Mouse (Mus musculus): ENCODE data around the gene Tnfsf10. TPM values are rescaled to one million over a fixed set of nuclear protein-coding genes. Genes with fewer than 3 reads are reported as not detected.
"Not testable (repeated sequence)": the region's sequence is repeated elsewhere in the genome, so short reads cannot be mapped to it uniquely, and the experiment has no call there.

Tnfsf10 gene
- 0.03 and 0.05 TPM in 2 replicates for polyA plus RNA-seq (2014; fragmentation: Nextera tagmentation; extraction: Ambion mirVana)

- Histone ChIP-seq H3K9me3 (ENCODE audit: control insufficient read depth, low read length) (no peaks in the 10 kb centered on the region), H3K27ac (ENCODE audit: low read depth, low read length) (no peak within 1 kb of the TSS), H3K4me2 (peak within 1 kb of the TSS; percentile 16), H3K4me1 (replicated peaks; ENCODE audit: control insufficient read depth, insufficient read depth, low read length) (no peaks in the 10 kb centered on the region), H3K36me3 (ENCODE audit: control insufficient read depth, insufficient read depth, low read length) (no peaks in the 10 kb centered on the region), H3K4me3 (ENCODE audit: low read depth, low read length) (no peak within 1 kb of the TSS), H3K27me3 (replicated peaks; ENCODE audit: control insufficient read depth, insufficient read depth, low read length) (no peaks in the 10 kb centered on the region), H3K9ac (ENCODE audit: low read depth, low read length) (no peak within 1 kb of the TSS)
- no peak for ATAC-seq (replicated peaks; ENCODE audit: low FRiP score)
- DNase-seq (ENCODE audit: low spot score) = no peak
- 63% methylated on average over 9 of the region's 9 CpGs for WGBS
Observed at GRCm38 (mm10) chr3:27316559-27317287, at the start of gene Tnfsf10. TSS of gene Tnfsf10 (plus strand) at chr3:27317028.

- no peaks in the 10 kb centered on the region for H3K27me3 ChIP-seq (replicated peaks; ENCODE audit: control insufficient read depth, insufficient read depth, low read length)
- no peaks in the 10 kb centered on the region for H3K4me1 ChIP-seq (replicated peaks; ENCODE audit: control insufficient read depth, insufficient read depth, low read length)
- H3K27ac ChIP-seq (ENCODE audit: low read depth, low read length) = no peak overlapping the region
- H3K36me3 ChIP-seq (ENCODE audit: control insufficient read depth, insufficient read depth, low read length) = no peaks in the 10 kb centered on the region
- no peak for ATAC-seq (replicated peaks; ENCODE audit: low FRiP score)
- no peak overlapping the region for H3K4me2 ChIP-seq
- no peak overlapping the region for H3K9ac ChIP-seq (ENCODE audit: low read depth, low read length)
- no peak overlapping the region for H3K4me3 ChIP-seq (ENCODE audit: low read depth, low read length)
- H3K9me3 ChIP-seq (ENCODE audit: control insufficient read depth, low read length) = no peaks in the 10 kb centered on the region
- WGBS = 74% methylated on average over 5 of the region's 5 CpGs
- no peak for DNase-seq (ENCODE audit: low spot score)
Observed at GRCm38 (mm10) chr3:27267327-27267726, 49.5 kb upstream of the Tnfsf10 start.

GRCm38 (mm10) chr3:27267887-27268286, 48.9 kb upstream of the Tnfsf10 start:
- H3K27ac ChIP-seq (ENCODE audit: low read depth, low read length) = no peak overlapping the region
- ATAC-seq (replicated peaks; ENCODE audit: low FRiP score) (no peak), DNase-seq (ENCODE audit: low spot score) (no peak)
- H3K4me2 ChIP-seq = no peak overlapping the region
- H3K4me3 ChIP-seq (ENCODE audit: low read depth, low read length) = no peak overlapping the region
- 62% methylated on average over 4 of the region's 4 CpGs for WGBS
- H3K4me1 ChIP-seq (replicated peaks; ENCODE audit: control insufficient read depth, insufficient read depth, low read length) = no peaks in the 10 kb centered on the region
- no peak overlapping the region for H3K9ac ChIP-seq (ENCODE audit: low read depth, low read length)
- no peaks in the 10 kb centered on the region for H3K36me3 ChIP-seq (ENCODE audit: control insufficient read depth, insufficient read depth, low read length)
- no peaks in the 10 kb centered on the region for H3K27me3 ChIP-seq (replicated peaks; ENCODE audit: control insufficient read depth, insufficient read depth, low read length)
- no peaks in the 10 kb centered on the region for H3K9me3 ChIP-seq (ENCODE audit: control insufficient read depth, low read length)

- WGBS = 77% methylated on average over 4 of the region's 4 CpGs
- DNase-seq (ENCODE audit: low spot score) (no peak), ATAC-seq (replicated peaks; ENCODE audit: low FRiP score) (no peak)
Observed at GRCm38 (mm10) chr3:27269151-27269550, 47.7 kb upstream of the Tnfsf10 start.

GRCm38 (mm10) chr3:27270160-27270962, 46.5 kb upstream of the Tnfsf10 start:
- Histone ChIP-seq H3K9ac (ENCODE audit: low read depth, low read length) (no peak overlapping the region), H3K9me3 (ENCODE audit: control insufficient read depth, low read length) (no peaks in the 10 kb centered on the region), H3K27me3 (replicated peaks; ENCODE audit: control insufficient read depth, insufficient read depth, low read length) (no peaks in the 10 kb centered on the region), H3K27ac (ENCODE audit: low read depth, low read length) (no peak overlapping the region), H3K4me1 (replicated peaks; ENCODE audit: control insufficient read depth, insufficient read depth, low read length) (no peaks in the 10 kb centered on the region), H3K4me2 (no peak overlapping the region), H3K36me3 (ENCODE audit: control insufficient read depth, insufficient read depth, low read length) (no peaks in the 10 kb centered on the region), H3K4me3 (ENCODE audit: low read depth, low read length) (no peak overlapping the region)
- ATAC-seq (replicated peaks; ENCODE audit: low FRiP score) = no peak
- WGBS = 30% methylated on average over 11 of the region's 11 CpGs
- no peak for DNase-seq (ENCODE audit: low spot score)

More at GRCm38 (mm10) chr3:27269151-27269550, 47.7 kb upstream of the Tnfsf10 start:
- Histone ChIP-seq H3K9ac (ENCODE audit: low read depth, low read length) (no peak overlapping the region), H3K27me3 (replicated peaks; ENCODE audit: control insufficient read depth, insufficient read depth, low read length) (no peaks in the 10 kb centered on the region), H3K9me3 (ENCODE audit: control insufficient read depth, low read length) (no peaks in the 10 kb centered on the region), H3K36me3 (ENCODE audit: control insufficient read depth, insufficient read depth, low read length) (no peaks in the 10 kb centered on the region), H3K4me3 (ENCODE audit: low read depth, low read length) (no peak overlapping the region), H3K4me1 (replicated peaks; ENCODE audit: control insufficient read depth, insufficient read depth, low read length) (no peaks in the 10 kb centered on the region), H3K4me2 (no peak overlapping the region), H3K27ac (ENCODE audit: low read depth, low read length) (no peak overlapping the region)

GRCm38 (mm10) chr3:27272926-27273745, 43.7 kb upstream of the Tnfsf10 start:
- no peaks in the 10 kb centered on the region for H3K9me3 ChIP-seq (ENCODE audit: control insufficient read depth, low read length)
- H3K27me3 ChIP-seq (replicated peaks; ENCODE audit: control insufficient read depth, insufficient read depth, low read length) = no peaks in the 10 kb centered on the region
- H3K27ac ChIP-seq (ENCODE audit: low read depth, low read length) = no peak overlapping the region
- no peaks in the 10 kb centered on the region for H3K4me1 ChIP-seq (replicated peaks; ENCODE audit: control insufficient read depth, insufficient read depth, low read length)
- no peaks in the 10 kb centered on the region for H3K36me3 ChIP-seq (ENCODE audit: control insufficient read depth, insufficient read depth, low read length)
- no peak for ATAC-seq (replicated peaks; ENCODE audit: low FRiP score)
- WGBS = 47% methylated on average over 7 of the region's 7 CpGs
- H3K4me2 ChIP-seq = no peak overlapping the region
- DNase-seq (ENCODE audit: low spot score) = no peak
- no peak overlapping the region for H3K4me3 ChIP-seq (ENCODE audit: low read depth, low read length)
- no peak overlapping the region for H3K9ac ChIP-seq (ENCODE audit: low read depth, low read length)

- H3K4me2 ChIP-seq; H3K9ac ChIP-seq (ENCODE audit: low read depth, low read length); H3K27me3 ChIP-seq (replicated peaks; ENCODE audit: control insufficient read depth, insufficient read depth, low read length); DNase-seq (ENCODE audit: low spot score); H3K4me3 ChIP-seq (ENCODE audit: low read depth, low read length); H3K36me3 ChIP-seq (ENCODE audit: control insufficient read depth, insufficient read depth, low read length); H3K27ac ChIP-seq (ENCODE audit: low read depth, low read length); H3K9me3 ChIP-seq (ENCODE audit: control insufficient read depth, low read length); H3K4me1 ChIP-seq (replicated peaks; ENCODE audit: control insufficient read depth, insufficient read depth, low read length); ATAC-seq (replicated peaks; ENCODE audit: low FRiP score): not testable (repeated sequence)
- 89% methylated on average over 13 of the region's 14 CpGs for WGBS
Observed at GRCm38 (mm10) chr3:27279286-27279925, 37.4 kb upstream of the Tnfsf10 start.

- no peak overlapping the region for H3K9ac ChIP-seq (ENCODE audit: low read depth, low read length)
- ATAC-seq (replicated peaks; ENCODE audit: low FRiP score) (peak; percentile 52), DNase-seq (ENCODE audit: low spot score) (no peak)
- no peaks in the 10 kb centered on the region for H3K27me3 ChIP-seq (replicated peaks; ENCODE audit: control insufficient read depth, insufficient read depth, low read length)
- H3K36me3 ChIP-seq (ENCODE audit: control insufficient read depth, insufficient read depth, low read length) = no peaks in the 10 kb centered on the region
- 48% methylated on average over 11 of the region's 11 CpGs for WGBS
- H3K9me3 ChIP-seq (ENCODE audit: control insufficient read depth, low read length) = no peaks in the 10 kb centered on the region
- no peak overlapping the region for H3K27ac ChIP-seq (ENCODE audit: low read depth, low read length)
- 0 out of 2 replicates have a peak overlapping the region, but pooled peaks have one; percentile 20 for H3K4me2 ChIP-seq
- H3K4me3 ChIP-seq (ENCODE audit: low read depth, low read length) = no peak overlapping the region
- H3K4me1 ChIP-seq (replicated peaks; ENCODE audit: control insufficient read depth, insufficient read depth, low read length) = peaks cover 8% of the 10 kb centered on the region
Observed at GRCm38 (mm10) chr3:27280280-27280749, 36.5 kb upstream of the Tnfsf10 start.
